Mouse (Mus musculus) heart, adult 9 months (tissue): ENCODE measurements around the gene Eef1akmt3.

Source experiments
- DNase-seq, 2 experiments: peaks; one replicate each; pipeline ENCODE4 v3.0.0; 2022; ENCODE audit warnings: low spot score in 2 of 2

The Eef1akmt3 gene

GRCm38 (mm10) chr10:127050119-127050474 lies 8.8 kb upstream of the Eef1akmt3 start:
- no peak for DNase-seq

GRCm38 (mm10) chr10:127049395-127050118 lies 8.2 kb upstream of the Eef1akmt3 start:
- no peak for DNase-seq

GRCm38 (mm10) chr10:127048608-127049394 lies 7.5 kb upstream of the Eef1akmt3 start:
- no peak for DNase-seq

- DNase-seq: no peak
Observed at GRCm38 (mm10) chr10:127047954-127048353, 6.6 kb upstream of the Eef1akmt3 start, which contains the start of gene Cyp27b1. Cyp27b1 (plus strand) TSS chr10:127048250.

- DNase-seq: no peak
Observed at GRCm38 (mm10) chr10:127043187-127043586, 1.9 kb upstream of the Eef1akmt3 start.

GRCm38 (mm10) chr10:127042468-127043115 lies 1.3 kb upstream of the Eef1akmt3 start:
- no peak for DNase-seq

GRCm38 (mm10) chr10:127041774-127042338 lies 543 bp upstream of the Eef1akmt3 start:
- DNase-seq: peak; percentile 81 to 87

- DNase-seq: no peak
Observed at GRCm38 (mm10) chr10:127040569-127041214, 621 bp downstream of the Eef1akmt3 start.

GRCm38 (mm10) chr10:127037641-127038040 lies 3.7 kb downstream of the Eef1akmt3 start:
- DNase-seq: no peak

GRCm38 (mm10) chr10:127036273-127036672 lies 5.0 kb downstream of the Eef1akmt3 start:
- DNase-seq: no peak

- no peak for DNase-seq
Observed at GRCm38 (mm10) chr10:127033301-127033741, 8.0 kb downstream of the Eef1akmt3 start.

- DNase-seq: peak; percentile 76 to 88
Observed at GRCm38 (mm10) chr10:127030336-127031296, 10.7 kb downstream of the Eef1akmt3 start, which contains the start of gene Tsfm. Tsfm (minus strand) TSS chr10:127030840.

GRCm38 (mm10) chr10:127018422-127018821 lies 22.9 kb downstream of the Eef1akmt3 start:
- DNase-seq: no peak

- no peak for DNase-seq
Observed at GRCm38 (mm10) chr10:127017071-127017470, 24.2 kb downstream of the Eef1akmt3 start.

- DNase-seq: no peak
Observed at GRCm38 (mm10) chr10:127016488-127016887, 24.8 kb downstream of the Eef1akmt3 start.

GRCm38 (mm10) chr10:127003806-127004205 lies 37.5 kb downstream of the Eef1akmt3 start:
- no peak for DNase-seq

- DNase-seq: no peak
Observed at GRCm38 (mm10) chr10:127003334-127003733, 38.0 kb downstream of the Eef1akmt3 start.

- no peak for DNase-seq
Observed at GRCm38 (mm10) chr10:127002765-127003164, 38.5 kb downstream of the Eef1akmt3 start.

GRCm38 (mm10) chr10:127002056-127002455 lies 39.3 kb downstream of the Eef1akmt3 start:
- no peak for DNase-seq

- DNase-seq: no peak
Observed at GRCm38 (mm10) chr10:127001297-127001696, 40.0 kb downstream of the Eef1akmt3 start.
